Mouse (Mus musculus): Measurements from ENCODE around the gene Jak2. TPM values are rescaled to one million over a fixed set of nuclear protein-coding genes. Genes with fewer than 3 reads are reported as not detected.

Gene Jak2
- total RNA-seq (2021), result 10 to 100 TPM; 18.7 to 22.2 TPM

- intact Hi-C loops (cut with DNase I), result loop anchor here (5.0 to 10.0 kb wide), 5 partner anchors 106 to 474 kb away; partner anchors contain the start of gene Cdc37l1
These were observed at the start of gene Jak2 for GRCm38 (mm10) chr19:29251191-29251957. Gene Jak2, plus strand, starts transcription at chr19:29251828.

DNA sequence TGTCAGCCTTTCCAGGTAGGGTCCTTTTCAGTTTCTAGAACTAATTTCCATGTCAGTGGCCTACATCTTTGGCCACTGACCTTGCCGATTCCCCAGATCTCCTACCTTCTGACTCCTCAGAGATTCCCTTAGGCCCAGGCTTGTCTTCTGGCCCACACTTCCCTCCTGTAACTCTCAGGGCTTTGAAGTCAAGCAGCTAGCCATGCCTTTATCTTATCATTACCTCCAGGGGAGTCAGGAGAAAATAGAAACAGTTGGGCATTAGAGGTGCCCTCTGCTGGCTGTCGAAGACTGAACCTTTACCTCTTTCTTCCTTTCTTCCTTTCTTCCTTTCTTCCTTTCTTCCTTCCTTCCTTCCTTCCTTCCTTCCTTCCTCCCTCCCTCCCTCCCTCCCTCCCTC lies 48.3 kb upstream of the Jak2 start:
- DNase-seq, result no peak
- intact Hi-C loops (cut with DNase I), result no loop called here

More at GRCm38 (mm10) chr19:29251191-29251957, at the start of gene Jak2:
- DNase-seq, result peak; percentile 91 to 94

- intact Hi-C loops (cut with DNase I), result no loop called here
- no peak for DNase-seq
These were observed 47.0 kb upstream of the Jak2 start for GRCm38 (mm10) chr19:29204583-29204982.

DNA sequence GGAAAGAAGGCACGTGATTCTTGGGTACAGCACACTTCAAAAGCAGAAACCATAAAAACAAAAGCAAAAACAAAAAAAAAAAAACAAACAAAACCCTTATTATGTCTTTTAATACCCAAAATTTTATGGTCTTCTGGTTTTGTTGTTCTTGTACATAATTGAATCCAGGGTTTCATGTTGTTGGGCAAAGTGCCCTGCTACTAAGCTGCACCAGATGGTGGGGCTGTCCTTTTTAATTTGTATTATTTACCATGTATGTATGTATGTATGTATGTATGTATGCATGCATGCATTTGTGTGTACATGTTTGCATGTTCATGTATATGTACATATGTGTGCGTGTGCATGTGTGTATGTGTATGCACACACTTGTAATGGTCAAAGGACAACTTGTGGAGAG lies 46.4 kb upstream of the Jak2 start:
- no peak for DNase-seq
- intact Hi-C loops (cut with DNase I), result loop anchor here (5.0 kb wide), 1 partner anchor 143 kb away; no protein-coding TSS in a partner anchor

DNA sequence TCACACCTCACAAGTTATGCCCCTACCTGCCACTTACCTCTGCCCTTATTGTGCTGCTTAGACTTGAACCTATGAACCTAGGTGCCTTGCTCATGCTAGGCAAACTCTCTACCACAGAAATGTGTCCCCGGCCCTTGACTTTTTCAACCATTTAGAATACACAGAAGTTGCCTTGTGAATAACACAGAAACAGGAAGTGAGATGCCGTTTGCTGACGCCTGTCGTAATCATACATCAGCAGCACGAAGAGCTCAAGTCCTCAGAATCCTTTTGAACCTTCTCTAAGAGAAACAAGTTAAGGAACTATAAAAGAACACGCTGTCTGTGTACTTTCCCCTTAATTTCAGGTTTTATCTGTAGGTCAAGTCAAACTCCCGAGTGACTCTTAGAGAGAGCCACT lies 41.7 kb upstream of the Jak2 start:
- intact Hi-C loops (cut with DNase I), result loop anchor here (5.0 kb wide), 1 partner anchor 148 kb away; no protein-coding TSS in a partner anchor
- no peak for DNase-seq

GRCm38 (mm10) chr19:29210319-29210718 lies 41.3 kb upstream of the Jak2 start:
- intact Hi-C loops (cut with DNase I), result no loop called here
- DNase-seq, result no peak

- DNase-seq, result no peak
- intact Hi-C loops (cut with DNase I), result no loop called here
These were observed 35.7 kb upstream of the Jak2 start for GRCm38 (mm10) chr19:29215811-29216509.

DNA sequence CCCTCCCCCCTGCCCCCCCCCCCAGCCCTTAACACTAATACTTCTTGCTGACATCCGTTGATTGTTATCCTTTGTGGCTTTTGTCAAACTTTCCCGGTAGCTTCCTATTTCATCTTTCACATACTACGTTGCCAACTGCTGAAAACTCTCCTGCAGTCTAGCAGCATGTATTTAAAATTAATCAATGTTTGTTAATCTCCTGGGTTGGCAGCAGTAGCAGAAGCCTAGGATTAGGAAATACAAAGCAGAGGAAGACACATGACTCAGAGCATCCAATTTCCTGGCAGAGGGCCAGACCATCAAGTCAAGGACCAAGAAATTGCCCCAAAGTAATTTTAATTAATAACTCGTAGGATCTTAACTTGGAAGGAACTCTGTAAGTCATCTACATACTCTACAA lies 29.8 kb upstream of the Jak2 start:
- intact Hi-C loops (cut with DNase I), result no loop called here

DNA sequence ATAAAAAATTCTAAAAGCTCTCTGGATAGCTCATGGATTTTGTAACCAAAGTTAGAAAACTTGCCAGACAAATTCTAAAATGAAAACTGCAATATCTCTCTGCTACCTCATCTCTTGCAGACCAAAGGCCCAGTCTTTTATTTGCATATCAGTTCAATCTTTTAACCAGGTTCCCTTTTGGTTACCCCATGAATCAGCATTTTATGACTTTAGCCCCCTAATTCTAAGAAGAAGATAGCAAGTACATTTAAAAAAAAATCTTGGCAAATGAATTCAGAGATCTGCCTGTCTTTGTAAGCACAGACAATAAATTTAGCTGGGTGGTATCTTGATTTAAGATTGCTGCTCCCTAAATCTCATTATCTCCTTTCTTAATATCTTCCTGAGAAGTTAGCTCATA lies 26.7 kb upstream of the Jak2 start:
- intact Hi-C loops (cut with DNase I), result no loop called here
- DNase-seq, result no peak

More for the DNA sequence above, 29.8 kb upstream of the Jak2 start:
- DNase-seq, result no peak

GRCm38 (mm10) chr19:29226996-29227395 lies 24.6 kb upstream of the Jak2 start:
- intact Hi-C loops (cut with DNase I), result no loop called here
- DNase-seq, result no peak

DNA sequence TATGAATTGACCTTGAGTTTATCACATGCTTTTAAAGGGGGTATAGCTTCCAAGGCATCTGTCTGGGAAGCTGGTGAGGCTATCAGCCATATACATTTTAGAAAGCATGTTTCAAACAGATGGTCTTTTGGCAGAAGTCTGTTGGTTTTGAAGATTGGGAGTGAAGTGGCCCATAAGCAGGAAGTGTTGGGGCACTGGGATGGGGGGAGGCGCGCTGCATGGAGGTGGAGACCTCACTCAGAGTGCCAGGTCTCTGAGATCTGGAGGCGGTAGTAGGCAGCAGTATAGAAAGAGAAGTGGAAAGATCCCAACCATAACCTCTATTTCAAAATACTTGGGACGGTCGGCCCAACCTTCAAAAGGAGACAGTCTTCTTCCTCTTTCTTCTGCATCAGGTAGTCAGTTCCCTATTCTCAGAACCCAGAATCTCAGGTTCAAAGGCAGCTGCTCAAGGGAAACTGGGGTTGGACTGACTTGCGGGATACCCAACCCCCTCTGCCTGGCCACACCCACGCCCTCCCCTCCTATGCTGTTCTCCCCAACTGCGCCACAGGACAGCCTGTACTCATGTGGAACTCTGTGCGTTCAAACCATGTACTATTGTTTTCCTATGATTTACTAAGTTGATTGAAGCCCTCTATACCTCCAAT lies 23.6 kb upstream of the Jak2 start:
- DNase-seq, result no peak
- intact Hi-C loops (cut with DNase I), result no loop called here

- no peak for DNase-seq
- intact Hi-C loops (cut with DNase I), result no loop called here
These were observed 22.6 kb upstream of the Jak2 start for GRCm38 (mm10) chr19:29228989-29229388.

- intact Hi-C loops (cut with DNase I), result no loop called here
- no peak for DNase-seq
These were observed 18.9 kb upstream of the Jak2 start for GRCm38 (mm10) chr19:29232738-29233137.

DNA sequence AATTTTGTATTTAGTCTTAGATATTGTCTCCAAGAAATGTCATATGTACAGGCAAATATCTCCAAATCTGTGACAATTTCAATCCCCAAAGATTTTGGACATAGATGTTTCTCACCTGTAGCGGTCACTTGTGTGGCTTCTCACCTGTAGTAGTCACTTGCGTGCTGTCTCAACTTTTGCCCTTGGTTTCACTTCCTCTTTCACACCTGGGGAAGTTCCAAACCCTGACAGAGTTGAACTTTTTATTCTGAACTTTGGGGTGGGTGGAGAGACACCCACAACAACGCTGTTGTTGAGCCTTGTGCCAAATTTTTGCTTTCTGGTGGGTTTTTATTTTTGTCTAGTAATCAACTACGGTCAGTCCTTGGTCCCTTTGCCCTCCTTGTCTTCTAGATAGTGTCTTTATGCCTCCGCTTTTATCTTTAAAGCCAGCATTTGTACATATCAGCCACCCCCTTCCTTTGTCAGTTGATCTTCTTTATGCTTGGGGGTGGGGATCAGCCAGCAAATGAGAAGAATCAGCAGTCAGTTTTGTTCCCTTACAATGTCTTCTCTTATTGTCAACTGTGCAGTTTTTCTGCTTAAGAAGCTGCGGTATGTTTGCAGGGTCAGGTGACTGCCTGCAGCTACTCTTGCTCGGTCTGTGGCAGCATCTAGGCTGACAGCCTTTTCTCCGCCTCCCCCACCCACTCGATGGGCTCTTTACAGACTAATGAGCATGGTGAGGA lies 14.8 kb upstream of the Jak2 start:
- no peak for DNase-seq
- intact Hi-C loops (cut with DNase I), result no loop called here

DNA sequence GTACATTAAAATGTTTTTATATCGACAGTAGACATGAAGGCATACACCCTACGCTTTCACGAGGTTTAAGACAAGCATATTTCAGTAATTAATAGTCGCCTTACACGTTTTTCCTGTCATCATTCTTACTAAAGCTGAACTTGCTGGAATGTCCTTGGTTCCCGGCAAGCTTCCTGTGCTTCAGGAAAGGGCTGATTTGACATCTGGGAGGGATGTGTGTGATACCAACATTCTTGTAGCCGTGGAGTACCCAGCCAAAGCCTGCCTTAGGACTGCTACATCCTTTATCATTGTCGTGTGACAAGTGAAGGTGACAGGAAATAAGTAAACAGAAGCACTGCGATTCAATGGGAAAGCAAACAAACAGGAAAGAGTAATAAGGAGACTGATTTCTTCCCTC lies 13.5 kb upstream of the Jak2 start:
- no peak for DNase-seq
- intact Hi-C loops (cut with DNase I), result no loop called here

DNA sequence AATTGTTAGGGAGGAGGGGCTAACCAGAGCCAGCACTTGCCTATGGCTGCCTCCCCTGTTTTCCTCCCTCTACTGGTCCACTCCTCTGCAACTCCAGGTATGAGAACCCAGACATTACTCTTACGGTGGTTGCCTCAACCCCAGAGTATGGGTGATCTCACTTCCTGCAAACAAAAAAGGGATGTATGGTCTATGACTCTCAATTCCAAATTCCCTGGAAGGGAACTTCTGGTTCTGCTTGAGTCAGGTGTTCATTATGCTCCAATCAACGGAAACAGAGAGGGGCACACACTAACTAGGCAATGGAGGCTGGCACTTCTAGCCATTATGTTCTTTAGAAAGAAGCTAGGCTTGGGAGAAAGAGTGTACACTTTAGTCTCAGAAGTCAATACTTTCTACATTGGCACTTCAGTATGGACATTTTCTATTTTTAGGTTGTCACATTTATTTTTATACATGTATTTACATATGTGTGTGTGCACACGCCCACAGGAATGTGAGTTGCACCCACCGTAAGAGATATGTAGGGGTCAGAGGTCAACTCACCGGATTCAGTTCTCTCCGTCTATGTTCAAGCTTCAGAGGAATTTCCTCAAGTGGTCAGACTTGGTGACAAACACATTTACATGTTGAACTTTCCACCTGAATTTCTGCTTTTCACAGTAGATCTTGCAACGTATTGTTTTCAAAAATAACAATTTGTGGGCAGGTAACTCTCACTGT lies 12.0 kb upstream of the Jak2 start:
- DNase-seq, result no peak
- intact Hi-C loops (cut with DNase I), result no loop called here

- intact Hi-C loops (cut with DNase I), result no loop called here
- DNase-seq, result no peak
These were observed 11.0 kb upstream of the Jak2 start for GRCm38 (mm10) chr19:29240676-29241075.

- DNase-seq, result no peak
- intact Hi-C loops (cut with DNase I), result no loop called here
These were observed 10.0 kb upstream of the Jak2 start for GRCm38 (mm10) chr19:29241581-29241980.

GRCm38 (mm10) chr19:29249933-29250332 lies 1.7 kb upstream of the Jak2 start:
- no peak for DNase-seq
- intact Hi-C loops (cut with DNase I), result loop anchor here (5.0 to 10.0 kb wide), 5 partner anchors 107 to 473 kb away; partner anchors contain the start of gene Cdc37l1
